Mouse (Mus musculus): Measurements from ENCODE around the gene Fmnl3. TPM values are rescaled to one million over a fixed set of nuclear protein-coding genes. Genes with fewer than 3 reads are reported as not detected.

Gene Fmnl3
- total and polyA plus RNA-seq, 3 experiments, result 24.2 to 49.3 (median 28.6) TPM

DNA sequence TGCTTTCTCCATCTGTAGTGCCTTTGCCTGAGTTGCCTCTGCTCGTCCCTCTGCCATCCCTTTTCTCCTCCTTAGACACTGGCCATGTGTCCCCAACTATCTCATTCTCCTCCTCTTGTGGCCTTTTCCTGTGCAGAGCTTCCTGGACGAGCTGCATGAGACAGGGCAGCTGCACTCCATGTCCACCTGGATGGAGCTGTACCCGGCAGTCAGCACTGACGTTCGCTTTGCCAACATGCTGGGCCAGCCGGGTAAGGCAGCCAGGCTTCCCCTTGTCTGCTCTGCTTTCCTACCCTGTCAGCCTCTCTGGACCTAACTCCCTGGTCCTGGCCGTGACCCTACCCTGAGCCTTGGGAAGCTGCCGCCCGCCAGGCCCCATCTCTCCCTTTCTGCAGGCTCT, 60.7 kb downstream of the Fmnl3 start:
- Histone ChIP-seq H3K27me3 (replicated peaks) (no peaks in the 10 kb centered on the region), H3K36me3 (replicated peaks in 1 of 2; ENCODE audit: control insufficient read depth in 1 of 2, insufficient read depth in 1 of 2, low read length in 1 of 2) (peaks cover 52 to 96% of the 10 kb centered on the region in 2 experiments), H3K9me3 (replicated peaks; ENCODE audit: low read length) (no peaks in the 10 kb centered on the region), H3K9ac (ENCODE audit: insufficient read depth, low read depth) (no peak overlapping the region), H3K27ac (ENCODE audit: insufficient read depth, low read depth) (no peak overlapping the region), H3K4me1 (ENCODE audit: control insufficient read depth in 1 of 2, insufficient read depth in 2 of 2) (peaks cover 0 to 8% of the 10 kb centered on the region in 2 experiments; a peak in 2 of 4 replicates), H3K4me2 (ENCODE audit: insufficient read depth, low read depth, poor library complexity, severe bottlenecking) (no peak overlapping the region), H3K79me2 (replicated peaks; ENCODE audit: control insufficient read depth, extremely low read depth, insufficient read depth, poor library complexity, severe bottlenecking) (no peaks in the 10 kb centered on the region), H3K4me3 (replicated peaks in 1 of 3; ENCODE audit: low read depth in 2 of 3, low read length in 2 of 3, poor library complexity in 1 of 3) (no peak overlapping the region)
- no peak for DNase-seq (ENCODE audit: extremely low read depth)
- in situ Hi-C loops (cut with MboI; ENCODE audit: low pct_ligation_motif_present, low pct_unique_long_range_greater_than_20kb, low sequenced_read_pairs) (no loop called here), dilution Hi-C loops (cut with MboI; ENCODE audit: extremely low pct_ligation_motif_present, extremely low pct_unique_long_range_greater_than_20kb, low sequenced_read_pairs) (no loop called here)
- no peak for TF ChIP-seq HCFC1 (IDR thresholded peaks at IDR 0.05; ENCODE audit: low read depth, low read length)
- TF ChIP-seq MYC (IDR thresholded peaks at IDR 0.05; ENCODE audit: low read depth, low read length), result no peak
- TF ChIP-seq USF1 (IDR thresholded peaks at IDR 0.05; ENCODE audit: low read depth, low read length), result no peak
- no peak for TF ChIP-seq TCF12 (IDR thresholded peaks at IDR 0.05; ENCODE audit: low read depth, low read length)
- TF ChIP-seq ZKSCAN1 (IDR thresholded peaks at IDR 0.05; ENCODE audit: borderline replicate concordance, low read depth, low read length), result no peak
- TF ChIP-seq GABPA (IDR thresholded peaks at IDR 0.05; ENCODE audit: insufficient replicate concordance, low read depth, low read length), result no peak
- no peak for TF ChIP-seq ZMIZ1 (IDR thresholded peaks at IDR 0.05; ENCODE audit: low read depth, low read length)
- no peak for TF ChIP-seq RCOR1 (conservative IDR thresholded peaks at IDR 0.05; ENCODE audit: low read depth, low read length)
- no peak for TF ChIP-seq CTCF (conservative IDR thresholded peaks at IDR 0.05 in 1 of 2, IDR thresholded peaks at IDR 0.05 in 1 of 2; ENCODE audit: low read depth in 2 of 2, low read length in 2 of 2)
- TF ChIP-seq EP300 (IDR thresholded peaks at IDR 0.05; ENCODE audit: low read length), result no peak
- TF ChIP-seq JUN (IDR thresholded peaks at IDR 0.05; ENCODE audit: insufficient read depth, low read depth, low read length), result no peak
- TF ChIP-seq POLR2A (IDR thresholded peaks at IDR 0.05; ENCODE audit: low read depth, low read length), result no peak
- no peak for TF ChIP-seq SMC3 (IDR thresholded peaks at IDR 0.05; ENCODE audit: low read depth, low read length)
- no peak for TF ChIP-seq TBP (conservative IDR thresholded peaks at IDR 0.05; ENCODE audit: low read depth, low read length)
- no peak for TF ChIP-seq E2F4 (IDR thresholded peaks at IDR 0.05; ENCODE audit: insufficient replicate concordance, low read depth, low read length)

DNA sequence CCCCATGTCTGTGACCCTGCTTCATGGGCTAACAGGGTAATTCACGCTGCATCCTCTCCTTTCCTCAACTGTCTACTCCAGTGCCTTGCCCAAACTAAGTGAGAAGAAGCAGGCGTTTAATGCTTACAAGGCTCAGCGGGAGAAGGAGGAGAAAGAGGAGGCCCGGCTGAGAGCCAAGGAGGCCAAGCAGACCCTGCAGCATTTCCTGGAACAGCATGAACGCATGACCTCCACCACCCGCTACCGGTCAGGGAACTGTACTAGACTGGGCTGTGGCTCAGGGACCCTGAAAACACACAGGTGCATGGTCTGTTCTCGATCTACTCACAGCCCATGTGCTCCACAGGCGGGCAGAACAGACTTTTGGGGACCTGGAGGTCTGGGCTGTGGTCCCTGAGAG, 62.8 kb downstream of the Fmnl3 start:
- no peak for TF ChIP-seq ZMIZ1 (IDR thresholded peaks at IDR 0.05; ENCODE audit: low read depth, low read length)
- TF ChIP-seq POLR2A (IDR thresholded peaks at IDR 0.05; ENCODE audit: low read depth, low read length), result no peak
- no peak for TF ChIP-seq NELFE (IDR thresholded peaks at IDR 0.05; ENCODE audit: low read depth, low read length)
- TF ChIP-seq RAD21 (IDR thresholded peaks at IDR 0.05; ENCODE audit: low read depth, low read length), result no peak
- TF ChIP-seq ZC3H11A (IDR thresholded peaks at IDR 0.05; ENCODE audit: low read depth, low read length), result no peak
- TF ChIP-seq SIN3A (IDR thresholded peaks at IDR 0.05; ENCODE audit: low read length), result no peak
- no peak for TF ChIP-seq IRF4 (IDR thresholded peaks at IDR 0.05; ENCODE audit: low read depth, low read length)
- TF ChIP-seq ELF1 (IDR thresholded peaks at IDR 0.05; ENCODE audit: low read depth, low read length), result no peak
- no peak for TF ChIP-seq BHLHE40 (IDR thresholded peaks at IDR 0.05; ENCODE audit: low read depth, low read length)
- no peak for TF ChIP-seq MEF2A (IDR thresholded peaks at IDR 0.05; ENCODE audit: borderline replicate concordance, low read depth, low read length)
- no peak for TF ChIP-seq POLR2AphosphoS2 (IDR thresholded peaks at IDR 0.05; ENCODE audit: low read depth, low read length)
- TF ChIP-seq MAZ (IDR thresholded peaks at IDR 0.05; ENCODE audit: low read depth, low read length), result no peak
- in situ Hi-C loops (cut with MboI; ENCODE audit: low pct_ligation_motif_present, low pct_unique_long_range_greater_than_20kb, low sequenced_read_pairs), result no loop called here
- dilution Hi-C loops (cut with MboI; ENCODE audit: extremely low pct_ligation_motif_present, extremely low pct_unique_long_range_greater_than_20kb, low sequenced_read_pairs), result no loop called here
- no peaks in the 10 kb centered on the region for H3K79me2 ChIP-seq (replicated peaks; ENCODE audit: control insufficient read depth, extremely low read depth, insufficient read depth, poor library complexity, severe bottlenecking)
- no peaks in the 10 kb centered on the region for H3K27me3 ChIP-seq (replicated peaks)
- H3K27ac ChIP-seq (ENCODE audit: insufficient read depth, low read depth), result no peak overlapping the region
- H3K4me1 ChIP-seq (ENCODE audit: control insufficient read depth in 1 of 2, insufficient read depth in 2 of 2), result peaks cover 0 to 12% of the 10 kb centered on the region in 2 experiments; a peak in 2 of 4 replicates
- H3K9me3 ChIP-seq (replicated peaks; ENCODE audit: low read length), result no peaks in the 10 kb centered on the region
- peaks cover 54 to 90% of the 10 kb centered on the region in 2 experiments for H3K36me3 ChIP-seq (replicated peaks in 1 of 2; ENCODE audit: control insufficient read depth in 1 of 2, insufficient read depth in 1 of 2, low read length in 1 of 2)
- no peak overlapping the region for H3K4me2 ChIP-seq (ENCODE audit: insufficient read depth, low read depth, poor library complexity, severe bottlenecking)
- H3K9ac ChIP-seq (ENCODE audit: insufficient read depth, low read depth), result no peak overlapping the region
- DNase-seq (ENCODE audit: extremely low read depth), result no peak
- H3K4me3 ChIP-seq (replicated peaks in 1 of 3; ENCODE audit: low read depth in 2 of 3, low read length in 2 of 3, poor library complexity in 1 of 3), result no peak overlapping the region
